Mouse (Mus musculus) neural tube, embryonic 12.5 days (tissue): ENCODE data around the gene Dhrs1. TPM values are rescaled to one million over a fixed set of nuclear protein-coding genes. Genes with fewer than 3 reads are reported as not detected.

Source experiments
- polyA plus RNA-seq: library from polyadenylated mRNA; unstranded; fragments of >200 nt; fragmentation: Nextera tagmentation; extraction: Ambion mirVana; gene quantifications from 2 replicates; pipeline ENCODE4 v1.2.1, GENCODE M21; 2016

The Dhrs1 gene
- polyA plus RNA-seq, 1 experiment from 2014 or later, result 81.8 TPM

Other genes starting within 250 kb of the Dhrs1 start
- gene Cpne6, start 235.2 kb downstream of the Dhrs1 start, polyA plus RNA-seq, result 1.4 and 2.4 TPM in 2 replicates
- gene Nrl, start 220.7 kb downstream of the Dhrs1 start, polyA plus RNA-seq, result 0.10 and 0.19 TPM in 2 replicates
- gene Pck2, start 205.4 kb downstream of the Dhrs1 start, polyA plus RNA-seq, result 18.2 and 21.0 TPM in 2 replicates
- gene Dcaf11, start 185.7 kb downstream of the Dhrs1 start, polyA plus RNA-seq, result 103 and 105 TPM in 2 replicates
- not detected in 2 replicates for gene A730061H03Rik, start 185.3 kb downstream of the Dhrs1 start, polyA plus RNA-seq
- gene Fitm1, start 170.1 kb downstream of the Dhrs1 start, polyA plus RNA-seq, result 4.0 and 4.3 TPM in 2 replicates
- gene Psme1, start 167.6 kb downstream of the Dhrs1 start, polyA plus RNA-seq, result 120 and 128 TPM in 2 replicates
- gene Emc9, start 160.4 kb downstream of the Dhrs1 start, polyA plus RNA-seq, result 8.9 and 12.7 TPM in 2 replicates
- gene Psme2, start 154.6 kb downstream of the Dhrs1 start, polyA plus RNA-seq, result 212 and 223 TPM in 2 replicates
- 17.8 and 21.0 TPM in 2 replicates for gene Rnf31, start 154.0 kb downstream of the Dhrs1 start, polyA plus RNA-seq
- 8.8 and 9.0 TPM in 2 replicates for gene Irf9, start 142.1 kb downstream of the Dhrs1 start, polyA plus RNA-seq
- gene Rec8, start 127.7 kb downstream of the Dhrs1 start, polyA plus RNA-seq, result 20.6 and 22.8 TPM in 2 replicates
- gene Ipo4, start 109.7 kb downstream of the Dhrs1 start, polyA plus RNA-seq, result 73.7 and 85.6 TPM in 2 replicates
- 2.1 and 3.6 TPM in 2 replicates for gene Gm49378, start 107.8 kb downstream of the Dhrs1 start, polyA plus RNA-seq
- gene Tm9sf1, start 101.9 kb downstream of the Dhrs1 start, polyA plus RNA-seq, result 62.7 and 68.6 TPM in 2 replicates
- 0.53 and 0.77 TPM in 2 replicates for gene Tssk4, start 95.5 kb downstream of the Dhrs1 start, polyA plus RNA-seq
- gene Mdp1, start 85.2 kb downstream of the Dhrs1 start, polyA plus RNA-seq, result 70.1 and 71.0 TPM in 2 replicates
- 60.7 and 61.6 TPM in 2 replicates for gene Gmpr2, start 73.7 kb downstream of the Dhrs1 start, polyA plus RNA-seq
- gene Nedd8, start 73.6 kb downstream of the Dhrs1 start, polyA plus RNA-seq, result 555 and 567 TPM in 2 replicates
- 44.1 and 45.7 TPM in 2 replicates for gene Tinf2, start 63.9 kb downstream of the Dhrs1 start, polyA plus RNA-seq
- gene Tgm1, start 31.8 kb downstream of the Dhrs1 start, polyA plus RNA-seq, result 0.34 and 0.36 TPM in 2 replicates
- gene Rabggta, start 23.4 kb downstream of the Dhrs1 start, polyA plus RNA-seq, result 42.0 and 46.3 TPM in 2 replicates
- gene Nop9, start within 50 bp of the Dhrs1 start, polyA plus RNA-seq, result 44.2 and 47.0 TPM in 2 replicates
- gene Cideb, start 12.8 kb upstream of the Dhrs1 start, polyA plus RNA-seq, result 0.30 TPM in 1 of 2 replicates, not detected in the other
- gene Ltb4r2, start 15.7 kb upstream of the Dhrs1 start, polyA plus RNA-seq, result 0.37 and 0.52 TPM in 2 replicates
- gene Ltb4r1, start 20.3 kb upstream of the Dhrs1 start, polyA plus RNA-seq, result 0.23 and 0.37 TPM in 2 replicates
- gene Adcy4, start 38.4 kb upstream of the Dhrs1 start, polyA plus RNA-seq, result 9.2 and 10.1 TPM in 2 replicates
- 7.9 and 8.7 TPM in 2 replicates for gene Ripk3, start 43.2 kb upstream of the Dhrs1 start, polyA plus RNA-seq
- 22.0 and 24.8 TPM in 2 replicates for gene Nfatc4, start 77.5 kb upstream of the Dhrs1 start, polyA plus RNA-seq
- 19.7 and 21.5 TPM in 2 replicates for gene Nynrin, start 108.3 kb upstream of the Dhrs1 start, polyA plus RNA-seq
- 0.25 and 0.28 TPM in 2 replicates for gene Cbln3, start 138.7 kb upstream of the Dhrs1 start, polyA plus RNA-seq
- gene Khnyn, start 139.3 kb upstream of the Dhrs1 start, polyA plus RNA-seq, result 18.3 and 19.7 TPM in 2 replicates
- gene Sdr39u1, start 154.6 kb upstream of the Dhrs1 start, polyA plus RNA-seq, result 59.9 and 66.0 TPM in 2 replicates
- gene Cma1, start 199.0 kb upstream of the Dhrs1 start, polyA plus RNA-seq, result not detected in 2 replicates
- gene Cma2, start 205.3 kb upstream of the Dhrs1 start, polyA plus RNA-seq, result not detected in 2 replicates